Mouse (Mus musculus): ENCODE data around the gene Fam129c. TPM values are rescaled to one million over a fixed set of nuclear protein-coding genes. Genes with fewer than 3 reads are reported as not detected.

Gene Fam129c
- polyA plus RNA-seq, 1 experiment from 2014 or later, result 2.7 TPM

DNA sequence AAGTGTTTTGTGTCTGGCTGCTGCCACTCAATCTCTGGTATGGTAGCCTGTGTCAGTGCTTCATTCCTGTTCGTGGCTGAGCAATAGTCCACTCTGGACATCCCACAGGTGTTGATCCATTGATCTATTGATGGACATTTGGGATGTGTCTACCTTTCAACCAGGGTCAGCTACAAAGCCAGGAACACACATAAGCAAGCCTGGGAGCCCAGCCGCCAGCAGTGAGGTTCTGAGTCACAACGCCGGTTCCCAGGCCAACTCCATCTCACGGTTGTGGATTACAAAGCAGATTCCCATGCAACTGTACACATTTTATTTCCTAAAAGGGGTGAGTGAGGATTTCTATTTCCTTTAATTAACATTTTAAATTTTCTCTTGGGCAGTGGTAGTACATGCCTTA, 36.7 kb upstream of the Fam129c start:
- 83% methylated on average over 5 of the region's 5 CpGs for WGBS

DNA sequence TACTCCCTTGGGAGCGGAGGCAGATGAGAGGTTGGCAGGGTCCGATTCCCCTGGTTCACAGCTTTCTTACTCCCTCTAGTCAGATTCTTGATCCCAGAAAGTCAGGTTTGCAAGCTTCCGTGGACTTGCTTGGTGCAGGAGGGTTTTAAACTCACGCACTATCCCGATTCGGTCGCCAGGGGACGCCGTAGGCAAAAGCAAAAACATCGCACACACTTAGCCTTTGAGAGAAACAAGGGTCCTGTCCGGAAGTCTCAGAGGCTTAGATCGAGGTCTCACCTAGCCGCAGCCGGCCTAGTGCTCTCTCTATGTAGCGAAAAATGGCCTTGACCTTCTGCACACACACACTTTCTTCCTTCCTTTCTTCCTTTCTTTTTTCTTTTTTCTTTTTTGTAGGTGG, 36.0 kb upstream of the Fam129c start:
- no peak overlapping the region for H3K9ac ChIP-seq (ENCODE audit: low read depth, low read length)
- H3K27ac ChIP-seq (ENCODE audit: low read depth, low read length), result no peak overlapping the region
- 5% methylated on average over 15 of the region's 15 CpGs for WGBS
- H3K36me3 ChIP-seq (ENCODE audit: control insufficient read depth, insufficient read depth, low read length), result no peaks in the 10 kb centered on the region
- H3K9me3 ChIP-seq (ENCODE audit: control insufficient read depth, low read length), result peaks cover 8% of the 10 kb centered on the region
- H3K4me2 ChIP-seq (replicated peaks; ENCODE audit: low read depth, low read length), result no peak overlapping the region
- H3K27me3 ChIP-seq (ENCODE audit: control insufficient read depth, insufficient read depth, low read length), result peaks cover 52% of the 10 kb centered on the region
- no peak overlapping the region for H3K4me3 ChIP-seq (ENCODE audit: low read length)
- 0 out of 2 replicates have a peak, but pooled peaks have one; percentile 7 for ATAC-seq (ENCODE audit: low FRiP score, low TSS enrichment)
- H3K4me1 ChIP-seq (ENCODE audit: control insufficient read depth, insufficient read depth, low read length), result peaks cover 11% of the 10 kb centered on the region; the same call in 1 of the 2 replicates

More for the DNA sequence above, 36.7 kb upstream of the Fam129c start:
- Histone ChIP-seq H3K4me1 (ENCODE audit: control insufficient read depth, insufficient read depth, low read length) (peaks cover 11% of the 10 kb centered on the region; the same call in 1 of the 2 replicates), H3K27me3 (ENCODE audit: control insufficient read depth, insufficient read depth, low read length) (peaks cover 52% of the 10 kb centered on the region), H3K27ac (ENCODE audit: low read depth, low read length) (no peak overlapping the region), H3K4me3 (ENCODE audit: low read length) (no peak overlapping the region), H3K4me2 (replicated peaks; ENCODE audit: low read depth, low read length) (no peak overlapping the region), H3K9ac (ENCODE audit: low read depth, low read length) (no peak overlapping the region), H3K9me3 (ENCODE audit: control insufficient read depth, low read length) (peaks cover 8% of the 10 kb centered on the region), H3K36me3 (ENCODE audit: control insufficient read depth, insufficient read depth, low read length) (no peaks in the 10 kb centered on the region)
- ATAC-seq (ENCODE audit: low FRiP score, low TSS enrichment), result no peak

DNA sequence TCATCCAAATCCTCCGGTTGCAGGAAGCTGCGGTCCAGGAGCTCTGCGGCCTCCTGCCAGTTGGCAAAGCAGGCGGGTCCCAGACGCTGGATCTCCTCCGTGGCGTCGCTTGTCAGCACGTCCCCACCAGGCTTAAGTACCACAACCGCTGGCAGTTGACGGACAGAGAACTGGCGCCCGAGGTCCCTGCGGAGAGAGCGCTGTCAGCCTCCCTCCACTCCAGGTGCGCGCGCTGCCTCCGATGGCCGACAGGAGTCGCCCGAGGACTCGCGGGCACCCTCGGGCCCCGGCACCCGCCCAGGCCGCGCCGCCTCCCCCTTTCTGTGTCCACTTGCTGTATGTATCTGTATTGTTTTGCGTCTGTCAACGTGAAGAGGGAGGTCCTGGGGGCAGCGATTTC, 34.7 kb upstream of the Fam129c start:
- Histone ChIP-seq H3K27me3 (ENCODE audit: control insufficient read depth, insufficient read depth, low read length) (peaks cover 52% of the 10 kb centered on the region), H3K36me3 (ENCODE audit: control insufficient read depth, insufficient read depth, low read length) (no peaks in the 10 kb centered on the region), H3K9me3 (ENCODE audit: control insufficient read depth, low read length) (peaks cover 8% of the 10 kb centered on the region), H3K4me1 (ENCODE audit: control insufficient read depth, insufficient read depth, low read length) (peaks cover 11% of the 10 kb centered on the region; the same call in 1 of the 2 replicates), H3K9ac (ENCODE audit: low read depth, low read length) (peak overlapping the region; percentile 34; the same call in 1 of the 2 replicates), H3K4me3 (ENCODE audit: low read length) (peak overlapping the region; percentile 20), H3K27ac (ENCODE audit: low read depth, low read length) (no peak overlapping the region), H3K4me2 (replicated peaks; ENCODE audit: low read depth, low read length) (peak overlapping the region; percentile 42)
- ATAC-seq (ENCODE audit: low FRiP score, low TSS enrichment), result no peak
- WGBS, result 1% methylated on average over 33 of the region's 33 CpGs

DNA sequence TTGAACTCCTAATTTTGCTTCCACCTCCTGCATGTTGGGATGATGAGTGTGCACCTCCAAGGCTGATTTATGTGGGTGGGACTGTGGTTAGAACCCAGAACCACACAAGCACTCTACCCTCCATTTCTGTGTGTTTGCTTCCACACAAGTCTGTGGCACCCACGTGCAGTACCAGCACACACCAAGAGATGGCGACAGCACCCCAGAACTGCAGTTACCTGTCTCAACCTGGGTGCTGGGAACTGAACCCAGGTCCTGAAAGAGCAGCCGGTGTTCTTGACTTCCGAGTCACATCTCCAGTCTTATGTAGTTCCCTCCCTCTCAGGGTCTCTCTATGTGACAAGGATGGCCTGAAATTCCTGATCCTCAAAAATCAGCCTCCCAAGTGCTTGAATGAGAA, 33.5 kb upstream of the Fam129c start:
- no peak for ATAC-seq (ENCODE audit: low FRiP score, low TSS enrichment)

DNA sequence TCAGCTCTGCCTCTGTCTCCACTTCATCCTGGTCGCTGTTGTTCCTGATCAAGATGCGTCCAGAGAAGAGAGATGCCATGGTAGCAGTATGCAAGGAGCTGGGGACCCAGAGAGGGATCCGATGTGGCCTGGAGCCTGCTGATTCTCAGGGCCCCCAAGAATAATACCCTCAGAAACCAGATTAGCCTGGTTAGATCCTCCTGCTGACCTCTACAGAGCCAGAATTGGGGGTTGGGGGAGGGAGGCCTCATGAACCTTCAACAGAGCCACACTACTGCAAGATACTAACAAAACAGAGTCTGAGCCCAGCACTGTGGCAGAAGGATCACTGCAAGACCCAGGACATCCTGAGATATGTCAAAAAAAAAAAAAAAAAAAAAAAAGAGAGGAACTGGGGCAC, 30.9 kb upstream of the Fam129c start, which contains the start of gene Nxnl1:
Gene Nxnl1, minus strand, starts transcription at position 101 of the 400 bp plus-strand sequence.
- peaks cover 18% of the 10 kb centered on the region for H3K27me3 ChIP-seq (ENCODE audit: control insufficient read depth, insufficient read depth, low read length)
- H3K4me1 ChIP-seq (ENCODE audit: control insufficient read depth, insufficient read depth, low read length), result peaks cover 28% of the 10 kb centered on the region; the same call in 1 of the 2 replicates
- no peak within 1 kb of the TSS for H3K27ac ChIP-seq (ENCODE audit: low read depth, low read length)
- no peaks in the 10 kb centered on the region for H3K36me3 ChIP-seq (ENCODE audit: control insufficient read depth, insufficient read depth, low read length)
- no peak within 1 kb of the TSS for H3K4me3 ChIP-seq (ENCODE audit: low read length)
- H3K4me2 ChIP-seq (replicated peaks; ENCODE audit: low read depth, low read length), result no peak within 1 kb of the TSS
- ATAC-seq (ENCODE audit: low FRiP score, low TSS enrichment), result no peak
- H3K9ac ChIP-seq (ENCODE audit: low read depth, low read length), result no peak within 1 kb of the TSS
- peaks cover 8% of the 10 kb centered on the region for H3K9me3 ChIP-seq (ENCODE audit: control insufficient read depth, low read length)
- 52% methylated on average over 3 of the region's 3 CpGs for WGBS

More for the DNA sequence above, 33.5 kb upstream of the Fam129c start:
- Histone ChIP-seq H3K9me3 (ENCODE audit: control insufficient read depth, low read length) (peaks cover 8% of the 10 kb centered on the region), H3K27ac (ENCODE audit: low read depth, low read length) (no peak overlapping the region), H3K4me3 (ENCODE audit: low read length) (no peak overlapping the region), H3K9ac (ENCODE audit: low read depth, low read length) (no peak overlapping the region), H3K27me3 (ENCODE audit: control insufficient read depth, insufficient read depth, low read length) (peaks cover 42% of the 10 kb centered on the region), H3K36me3 (ENCODE audit: control insufficient read depth, insufficient read depth, low read length) (no peaks in the 10 kb centered on the region), H3K4me2 (replicated peaks; ENCODE audit: low read depth, low read length) (no peak overlapping the region), H3K4me1 (ENCODE audit: control insufficient read depth, insufficient read depth, low read length) (peaks cover 20% of the 10 kb centered on the region; the same call in 1 of the 2 replicates)
- 92% methylated on average over 4 of the region's 4 CpGs for WGBS

DNA sequence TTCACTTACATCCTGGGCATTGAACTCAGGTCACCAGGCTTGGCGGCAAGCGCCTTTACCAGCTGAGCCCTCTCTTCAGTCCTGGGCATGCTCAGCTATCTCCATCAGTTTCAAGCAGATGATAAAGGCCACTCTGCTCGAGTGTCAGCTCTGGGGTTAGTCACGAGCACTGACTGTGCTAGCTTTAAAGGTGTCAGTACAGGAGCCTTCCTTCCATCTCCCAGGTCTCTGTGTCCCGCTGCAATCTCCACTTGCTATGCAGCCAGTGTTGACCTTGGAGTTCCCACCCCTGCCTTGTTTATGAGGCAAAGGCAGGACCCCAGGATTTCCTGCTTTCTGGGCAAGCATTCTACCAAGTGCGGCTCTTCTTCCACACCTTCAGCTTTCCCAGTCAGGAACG, 29.9 kb upstream of the Fam129c start:
- peaks cover 27% of the 10 kb centered on the region; the same call in 1 of the 2 replicates for H3K4me1 ChIP-seq (ENCODE audit: control insufficient read depth, insufficient read depth, low read length)
- H3K27me3 ChIP-seq (ENCODE audit: control insufficient read depth, insufficient read depth, low read length), result peaks cover 9% of the 10 kb centered on the region
- no peaks in the 10 kb centered on the region for H3K36me3 ChIP-seq (ENCODE audit: control insufficient read depth, insufficient read depth, low read length)
- H3K27ac ChIP-seq (ENCODE audit: low read depth, low read length), result no peak overlapping the region
- no peak overlapping the region for H3K4me2 ChIP-seq (replicated peaks; ENCODE audit: low read depth, low read length)
- 76% methylated on average over 7 of the region's 7 CpGs for WGBS
- H3K9me3 ChIP-seq (ENCODE audit: control insufficient read depth, low read length), result peaks cover 8% of the 10 kb centered on the region
- H3K9ac ChIP-seq (ENCODE audit: low read depth, low read length), result no peak overlapping the region
- no peak overlapping the region for H3K4me3 ChIP-seq (ENCODE audit: low read length)
- ATAC-seq (ENCODE audit: low FRiP score, low TSS enrichment), result no peak

DNA sequence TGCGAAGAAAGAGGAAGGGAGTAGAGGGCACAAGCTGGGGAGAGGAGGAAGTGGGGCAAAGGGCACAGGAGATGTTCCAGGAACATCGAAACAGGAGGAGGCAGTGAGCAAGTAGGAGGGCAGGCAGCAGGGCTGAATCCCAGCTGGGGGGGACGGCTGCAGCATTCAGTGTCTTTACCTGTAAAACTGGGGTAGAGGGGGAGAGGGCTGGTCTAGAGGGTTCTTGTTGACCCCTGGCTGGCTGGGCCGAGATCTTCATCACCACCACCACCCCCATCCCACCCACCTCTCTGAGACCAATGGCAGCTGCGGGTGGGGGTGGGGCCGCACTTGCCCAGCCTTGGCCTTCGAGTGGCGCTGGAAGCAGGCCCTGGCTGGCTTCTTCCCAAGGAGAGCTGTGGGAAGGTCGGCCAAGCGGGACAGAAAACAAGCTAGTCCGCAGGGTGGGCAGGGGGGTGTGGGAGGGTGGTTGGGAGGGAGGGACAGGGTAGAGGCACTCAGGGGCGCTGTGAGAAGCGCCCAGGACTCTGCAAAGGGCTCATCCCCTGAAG, 29.0 kb upstream of the Fam129c start, which contains the start of gene Slc27a1:
Gene Slc27a1, plus strand, starts transcription at position 496 of the 551 bp plus-strand sequence.
- H3K4me2 ChIP-seq (replicated peaks; ENCODE audit: low read depth, low read length), result peak within 1 kb of the TSS; percentile 87
- 7% methylated on average over 13 of the region's 13 CpGs for WGBS
- H3K36me3 ChIP-seq (ENCODE audit: control insufficient read depth, insufficient read depth, low read length), result no peaks in the 10 kb centered on the region
- H3K4me1 ChIP-seq (ENCODE audit: control insufficient read depth, insufficient read depth, low read length), result peaks cover 21% of the 10 kb centered on the region; the same call in 1 of the 2 replicates
- peak within 1 kb of the TSS; percentile 67 for H3K4me3 ChIP-seq (ENCODE audit: low read length)
- no peaks in the 10 kb centered on the region; the same call in 1 of the 2 replicates for H3K27me3 ChIP-seq (ENCODE audit: control insufficient read depth, insufficient read depth, low read length)
- peak within 1 kb of the TSS; percentile 50; the same call in 1 of the 2 replicates for H3K9ac ChIP-seq (ENCODE audit: low read depth, low read length)
- H3K27ac ChIP-seq (ENCODE audit: low read depth, low read length), result peak within 1 kb of the TSS; percentile 88
- ATAC-seq (ENCODE audit: low FRiP score, low TSS enrichment), result peak; percentile 16
- H3K9me3 ChIP-seq (ENCODE audit: control insufficient read depth, low read length), result peaks cover 8% of the 10 kb centered on the region

DNA sequence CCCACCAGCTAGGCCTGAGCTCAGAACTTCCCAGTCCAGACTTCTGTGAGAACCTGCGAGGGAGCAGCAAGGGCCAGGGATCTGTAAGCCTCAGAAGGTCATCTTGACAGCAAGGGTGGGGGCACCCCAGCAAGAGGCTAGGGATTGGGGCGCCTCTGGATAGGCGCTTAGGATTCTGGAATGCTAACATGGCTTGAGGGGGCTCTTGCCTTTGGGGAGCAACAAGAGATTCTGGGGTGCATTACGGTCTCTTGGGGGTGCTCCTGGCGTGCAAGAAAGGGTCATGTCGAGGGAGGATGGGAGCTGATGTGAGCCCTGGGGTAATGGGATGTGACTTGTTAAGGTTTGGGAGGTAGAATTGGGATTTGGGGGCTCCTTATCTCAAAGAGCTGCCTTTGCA, 28.5 kb upstream of the Fam129c start:
- H3K4me1 ChIP-seq (ENCODE audit: control insufficient read depth, insufficient read depth, low read length), result peaks cover 21% of the 10 kb centered on the region; the same call in 1 of the 2 replicates
- H3K27ac ChIP-seq (ENCODE audit: low read depth, low read length), result peak overlapping the region; percentile 88
- peak overlapping the region; percentile 67 for H3K4me3 ChIP-seq (ENCODE audit: low read length)
- WGBS, result 29% methylated on average over 6 of the region's 6 CpGs
- peak overlapping the region; percentile 50; the same call in 1 of the 2 replicates for H3K9ac ChIP-seq (ENCODE audit: low read depth, low read length)
- peaks cover 7% of the 10 kb centered on the region for H3K9me3 ChIP-seq (ENCODE audit: control insufficient read depth, low read length)
- no peaks in the 10 kb centered on the region for H3K36me3 ChIP-seq (ENCODE audit: control insufficient read depth, insufficient read depth, low read length)
- H3K4me2 ChIP-seq (replicated peaks; ENCODE audit: low read depth, low read length), result peak overlapping the region; percentile 87
- ATAC-seq (ENCODE audit: low FRiP score, low TSS enrichment), result no peak
- H3K27me3 ChIP-seq (ENCODE audit: control insufficient read depth, insufficient read depth, low read length), result no peaks in the 10 kb centered on the region
